Mouse (Mus musculus) C2C12 (cell line): Measurements from ENCODE around the gene Foxp2. TPM values are rescaled to one million over a fixed set of nuclear protein-coding genes. Genes with fewer than 3 reads are reported as not detected.

Source experiments
- H3K27me3 ChIP-seq: one replicate; pipeline ENCODE4 v1.6.1; 2011; ENCODE audit not compliant: control insufficient read depth, insufficient read depth, insufficient read length
- H3K36me3 ChIP-seq: one replicate; pipeline ENCODE4 v1.6.1; 2011; ENCODE audit not compliant: control insufficient read depth, insufficient read depth
- H3K4me3 ChIP-seq: one replicate; pipeline ENCODE4 v1.5.1; 2011; ENCODE audit warnings: mild to moderate bottlenecking, control low read depth; ENCODE audit not compliant: poor library complexity, insufficient read depth, severe bottlenecking
- H3K79me2 ChIP-seq: one replicate; pipeline ENCODE4 v1.6.1; 2011; ENCODE audit not compliant: control insufficient read depth, insufficient read depth
- H3K79me3 ChIP-seq: one replicate; pipeline ENCODE4 v1.6.1; 2011; ENCODE audit warnings: low read depth, control low read depth
- H3ac ChIP-seq: one replicate; pipeline ENCODE3; 2011; ENCODE audit warnings: low read depth; ENCODE audit not compliant: control insufficient read depth, insufficient read length
- CEBPB ChIP-seq: IDR thresholded peaks from one replicate; pipeline ENCODE4 v1.6.1; 2011; ENCODE audit warnings: low read depth, mild to moderate bottlenecking, control low read depth, moderate library complexity
- CTCF ChIP-seq: IDR thresholded peaks from one replicate; pipeline ENCODE4 v1.5.1; 2011; ENCODE audit not compliant: control insufficient read depth, insufficient read depth, insufficient read length
- FOSL1 ChIP-seq: IDR thresholded peaks from one replicate; pipeline ENCODE4 v1.8.0; 2011; ENCODE audit warnings: mild to moderate bottlenecking, low read length; ENCODE audit not compliant: poor library complexity, insufficient read depth, severe bottlenecking
- MAX ChIP-seq: IDR thresholded peaks from one replicate; pipeline ENCODE4 v1.6.1; 2011; ENCODE audit warnings: mild to moderate bottlenecking, control low read depth
- MYOD1 ChIP-seq: IDR thresholded peaks from one replicate; pipeline ENCODE4 v1.6.1; 2011; ENCODE audit warnings: low read depth; ENCODE audit not compliant: control insufficient read depth, insufficient read length
- MYOG ChIP-seq: IDR thresholded peaks from one replicate; pipeline ENCODE4 v1.6.1; 2011; ENCODE audit not compliant: control insufficient read depth, insufficient read length; ENCODE audit errors: extremely low read depth
- USF1 ChIP-seq: IDR thresholded peaks from one replicate; pipeline ENCODE4 v1.6.1; 2011; ENCODE audit warnings: low read depth, mild to moderate bottlenecking, control low read depth, moderate library complexity
- long read RNA-seq, 2 experiments: library from polyadenylated mRNA; unstranded; transcript quantifications; one replicate each; pipeline ENCODE4 v2.0.0; 2019 to 2020
- polyA plus RNA-seq: library from polyadenylated mRNA; unstranded; fragments of >200 nt; fragmentation: generic; extraction: Trizol; gene quantifications from one replicate; pipeline ENCODE4 v1.2.1, GENCODE M21; 2012; ENCODE audit warnings: missing spikeins

Foxp2 gene
- polyA plus RNA-seq, result not detected
- long read RNA-seq, experiment 1, result 0 reads
- long read RNA-seq, experiment 2, result 0 reads

GRCm38 (mm10) chr6:14901183-14901970, at the start of gene Foxp2:
Gene Foxp2, plus strand, starts transcription at chr6:14901349.
- H3ac ChIP-seq, result no peak within 1 kb of the TSS
- no peaks in the 10 kb centered on the region for H3K79me3 ChIP-seq
- no peak within 1 kb of the TSS for H3K4me3 ChIP-seq
- H3K27me3 ChIP-seq, result no peaks in the 10 kb centered on the region
- H3K79me2 ChIP-seq, result no peaks in the 10 kb centered on the region
- TF ChIP-seq MYOG, result no peak
- no peak for TF ChIP-seq FOSL1
- no peaks in the 10 kb centered on the region for H3K36me3 ChIP-seq

DNA sequence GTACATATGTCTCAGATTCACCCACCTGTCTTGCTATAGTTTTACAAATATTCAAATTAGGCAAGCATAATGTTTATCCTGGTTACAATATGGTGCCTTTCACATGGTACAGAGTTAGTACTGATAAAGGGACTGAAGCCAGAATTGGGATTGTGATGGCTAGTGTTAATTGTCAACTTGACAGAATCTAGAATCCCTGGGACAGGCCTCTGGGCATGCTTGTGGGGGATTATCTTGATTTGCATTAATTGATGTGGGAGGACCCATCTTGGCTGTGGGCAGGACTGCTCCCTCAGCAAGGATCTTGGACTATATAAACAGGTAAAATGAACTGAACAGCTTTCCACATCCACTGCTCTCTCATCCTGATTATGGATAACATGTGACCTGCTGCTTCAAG, 15.9 kb upstream of the Foxp2 start:
- H3ac ChIP-seq, result no peak overlapping the region
- no peaks in the 10 kb centered on the region for H3K36me3 ChIP-seq

GRCm38 (mm10) chr6:14897028-14897427, 4.1 kb upstream of the Foxp2 start:
- TF ChIP-seq MAX, result no peak
- H3K36me3 ChIP-seq, result no peaks in the 10 kb centered on the region

More for the DNA sequence above, 15.9 kb upstream of the Foxp2 start:
- no peaks in the 10 kb centered on the region for H3K79me2 ChIP-seq
- H3K27me3 ChIP-seq, result no peaks in the 10 kb centered on the region
- no peak overlapping the region for H3K4me3 ChIP-seq
- TF ChIP-seq MYOG (no peak), CEBPB (no peak), CTCF (no peak), USF1 (no peak), MAX (no peak)
- no peaks in the 10 kb centered on the region for H3K79me3 ChIP-seq

DNA sequence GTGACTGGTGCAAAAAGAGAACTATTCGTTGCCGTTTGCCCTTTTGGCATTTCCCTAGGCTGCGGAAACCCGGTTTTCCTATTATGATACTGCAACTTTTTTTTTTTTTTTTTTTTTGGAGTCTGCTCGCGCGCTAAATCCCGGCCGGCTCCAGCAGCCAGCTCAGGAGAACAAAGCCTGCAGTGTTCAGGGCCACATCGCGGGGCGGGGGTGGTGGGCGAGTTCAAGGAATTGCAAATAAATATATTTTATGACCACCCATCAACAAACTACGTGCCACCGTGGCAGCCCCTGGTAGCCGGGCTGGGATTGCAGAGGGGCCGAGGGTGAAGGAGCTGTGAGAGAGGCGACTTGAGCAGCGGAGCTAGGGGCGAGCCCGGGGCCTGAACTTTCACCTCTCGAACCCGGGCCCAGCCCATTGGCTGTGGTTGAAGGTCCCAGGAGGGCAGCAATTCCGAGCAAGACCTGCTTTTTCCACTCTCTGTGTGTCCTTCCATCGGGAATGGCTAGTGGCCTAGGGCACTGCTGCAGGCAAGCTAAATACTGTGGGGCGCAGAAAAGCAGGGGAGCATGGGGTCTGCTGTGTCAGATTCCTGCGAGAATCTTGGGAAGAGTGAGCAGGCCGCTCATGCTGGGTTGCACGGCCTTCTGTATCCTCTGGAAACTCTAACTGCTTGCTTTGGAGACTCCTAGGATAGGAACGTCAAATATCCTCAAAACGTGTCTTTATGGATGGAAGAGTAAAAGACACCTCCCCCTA, 2.9 kb upstream of the Foxp2 start:
- no peak overlapping the region for H3K4me3 ChIP-seq
- no peaks in the 10 kb centered on the region for H3K36me3 ChIP-seq
- no peaks in the 10 kb centered on the region for H3K79me2 ChIP-seq
- H3K27me3 ChIP-seq, result no peaks in the 10 kb centered on the region
- TF ChIP-seq MYOD1 (no peak), MAX (no peak), CEBPB (no peak), MYOG (no peak), FOSL1 (no peak), CTCF (no peak), USF1 (no peak)
- no peaks in the 10 kb centered on the region for H3K79me3 ChIP-seq
- no peak overlapping the region for H3ac ChIP-seq

More at GRCm38 (mm10) chr6:14897028-14897427, 4.1 kb upstream of the Foxp2 start:
- Histone ChIP-seq H3K79me2 (no peaks in the 10 kb centered on the region), H3K79me3 (no peaks in the 10 kb centered on the region), H3K4me3 (no peak overlapping the region), H3K27me3 (no peaks in the 10 kb centered on the region), H3ac (no peak overlapping the region)

DNA sequence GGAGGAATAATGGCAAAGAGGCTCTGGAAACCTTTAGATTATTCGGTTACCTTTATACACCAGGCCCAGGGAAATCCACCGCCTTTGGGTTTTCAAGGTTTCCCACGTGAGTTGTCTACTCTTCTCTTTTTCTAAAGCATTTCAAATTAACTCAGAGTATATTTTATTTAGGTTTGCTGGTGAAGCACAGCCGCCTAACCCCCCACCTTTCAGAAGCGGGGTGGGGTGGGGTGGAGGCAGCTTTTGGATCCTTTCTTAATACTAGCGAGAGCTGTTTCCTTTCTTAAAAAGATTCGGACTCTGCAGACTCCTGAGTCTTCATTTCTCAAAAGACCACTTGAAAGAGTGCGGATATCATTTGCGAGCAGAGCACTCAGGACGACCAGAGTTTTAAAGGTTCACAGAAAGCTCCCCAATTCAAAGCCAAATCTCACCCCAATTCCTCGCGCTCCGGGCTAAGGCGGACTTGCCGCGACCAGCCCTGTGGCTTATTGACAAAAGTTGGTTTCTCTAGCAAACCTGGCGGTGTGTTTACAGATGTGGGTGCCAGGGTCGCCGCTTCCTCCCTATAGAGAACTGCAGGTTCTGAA, 2.0 kb upstream of the Foxp2 start:
- no peaks in the 10 kb centered on the region for H3K27me3 ChIP-seq
- H3K4me3 ChIP-seq, result no peak overlapping the region
- H3ac ChIP-seq, result no peak overlapping the region
- TF ChIP-seq MYOD1 (no peak), MYOG (no peak), CEBPB (no peak), MAX (no peak), USF1 (no peak), FOSL1 (no peak), CTCF (no peak)
- no peaks in the 10 kb centered on the region for H3K36me3 ChIP-seq
- H3K79me2 ChIP-seq, result no peaks in the 10 kb centered on the region
- no peaks in the 10 kb centered on the region for H3K79me3 ChIP-seq
